Mouse (Mus musculus) liver, embryonic 15.5 days (tissue): ENCODE data around the gene Grk6. TPM values are rescaled to one million over a fixed set of nuclear protein-coding genes. Genes with fewer than 3 reads are reported as not detected.
A peak's percentile ranks its signal among the peaks of the same experiment; 100 is the strongest.

Experiments used
- ATAC-seq: fragments of 200-750 bp; cut with Nextera tagmentation; 2 replicates; pipeline ENCODE4 v1.8.0; 2017; ENCODE audit warnings: moderate number of reproducible peaks, mild to moderate bottlenecking, moderate library complexity; ENCODE audit not compliant: insufficient read depth
- H3K27ac ChIP-seq: fragments of 300-500 bp; sonication (generic); replicated peaks from 2 replicates; pipeline ENCODE4 v1.5.1; 2015; ENCODE audit warnings: mild to moderate bottlenecking, inconsistent platforms
- H3K27me3 ChIP-seq: fragments of 300-500 bp; sonication (generic); 2 replicates; pipeline ENCODE4 v1.6.1; 2015; ENCODE audit warnings: mild to moderate bottlenecking, inconsistent platforms
- H3K36me3 ChIP-seq: fragments of 300-500 bp; sonication (generic); replicated peaks from 2 replicates; pipeline ENCODE4 v1.6.1; 2015; ENCODE audit warnings: moderate library complexity, mild to moderate bottlenecking, inconsistent platforms
- H3K4me1 ChIP-seq: fragments of 300-500 bp; sonication (generic); replicated peaks from 2 replicates; pipeline ENCODE4 v1.6.1; 2015; ENCODE audit warnings: inconsistent platforms
- H3K4me2 ChIP-seq: fragments of 300-500 bp; sonication (generic); 2 replicates; pipeline ENCODE4 v1.6.1; 2015; ENCODE audit warnings: moderate library complexity, mild to moderate bottlenecking, inconsistent platforms
- H3K4me3 ChIP-seq: fragments of 300-500 bp; sonication (generic); replicated peaks from 2 replicates; pipeline ENCODE4 v1.5.1; 2015; ENCODE audit warnings: mild to moderate bottlenecking, inconsistent platforms
- H3K9ac ChIP-seq: fragments of 300-500 bp; sonication (generic); 2 replicates; pipeline ENCODE4 v1.6.1; 2015; ENCODE audit warnings: moderate library complexity, mild to moderate bottlenecking, inconsistent platforms
- H3K9me3 ChIP-seq: fragments of 300-500 bp; sonication (generic); replicated peaks from 2 replicates; pipeline ENCODE4 v1.6.1; 2016; ENCODE audit warnings: inconsistent platforms
- WGBS: fragments of 180-500 bp; shearing (Covaris S2); methylation state at CpG from one replicate; pipeline ENCODE4 v1.1.7; 2015; ENCODE audit warnings: mixed read lengths; ENCODE audit not compliant: insufficient replicate concordance; 5-methylcytosine and 5-hydroxymethylcytosine counted together
- polyA plus RNA-seq: library from polyadenylated mRNA; unstranded; fragments of >200 nt; fragmentation: Nextera tagmentation; extraction: Ambion mirVana; gene quantifications from 2 replicates; pipeline ENCODE4 v1.2.1, GENCODE M21; 2015

Grk6 gene
- polyA plus RNA-seq, 1 experiment from 2014 or later = 24.3 TPM

DNA sequence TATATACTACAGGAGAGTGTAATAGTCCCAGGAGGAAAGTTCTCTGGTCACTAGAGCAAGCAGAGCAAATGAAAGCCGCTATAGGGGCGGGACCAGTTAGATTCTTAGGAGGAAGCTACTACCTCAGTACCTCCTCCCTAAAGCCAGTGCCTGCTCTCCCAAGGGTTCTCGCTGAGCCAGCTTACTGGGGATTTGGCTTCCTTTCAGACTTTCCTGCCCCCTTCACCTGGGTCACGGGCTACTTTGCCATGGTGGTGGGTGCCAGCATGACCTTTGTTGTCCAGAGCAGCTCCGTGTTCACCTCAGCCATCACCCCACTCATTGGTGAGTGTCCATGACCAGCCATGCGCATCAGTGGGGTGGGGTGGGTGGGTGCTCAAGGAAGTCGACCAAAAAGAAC lies 33.0 kb upstream of the Grk6 start:
- Histone ChIP-seq H3K4me1 (peaks cover 13% of the 10 kb centered on the region), H3K27me3 (peaks cover 82% of the 10 kb centered on the region), H3K4me3 (no peak overlapping the region), H3K4me2 (no peak overlapping the region), H3K9ac (no peak overlapping the region), H3K9me3 (no peaks in the 10 kb centered on the region), H3K27ac (no peak overlapping the region), H3K36me3 (no peaks in the 10 kb centered on the region)
- no peak for ATAC-seq
- 49% methylated on average over 7 of the region's 7 CpGs for WGBS

DNA sequence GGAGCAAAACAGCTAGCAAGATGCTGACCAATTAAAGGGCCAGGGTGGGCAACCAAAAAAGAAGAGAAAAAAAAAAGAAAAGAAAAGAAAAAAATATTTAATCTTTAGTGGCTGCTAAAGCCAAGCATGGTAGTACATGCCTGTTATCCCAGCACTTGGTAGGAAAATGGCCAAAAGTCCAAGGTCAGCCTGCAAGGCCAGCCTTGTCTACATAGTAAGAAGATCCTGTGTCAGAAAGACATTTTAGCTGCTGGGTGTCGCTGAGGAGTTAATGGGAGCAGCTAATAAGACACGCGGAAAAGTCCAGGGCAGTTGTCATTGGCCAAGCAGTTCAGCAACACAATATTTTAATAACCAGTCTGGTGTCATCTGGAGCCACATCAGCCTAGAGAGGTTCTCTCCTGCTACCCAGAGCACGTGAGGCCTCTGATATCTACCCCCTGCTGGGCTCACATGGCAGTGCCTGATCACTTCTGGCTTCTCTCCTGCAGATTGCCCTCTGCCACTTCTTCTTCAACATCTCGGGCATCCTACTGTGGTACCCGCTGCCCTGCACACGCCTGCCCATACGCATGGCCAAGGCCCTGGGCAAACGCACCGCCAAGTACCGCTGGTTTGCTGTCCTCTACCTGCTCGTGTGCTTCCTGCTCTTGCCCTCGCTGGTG lies 32.1 kb upstream of the Grk6 start:
- Histone ChIP-seq H3K4me1 (peaks cover 14% of the 10 kb centered on the region), H3K27me3 (peaks cover 79% of the 10 kb centered on the region), H3K9me3 (no peaks in the 10 kb centered on the region), H3K36me3 (no peaks in the 10 kb centered on the region), H3K4me2 (no peak overlapping the region), H3K4me3 (no peak overlapping the region), H3K9ac (no peak overlapping the region), H3K27ac (no peak overlapping the region)
- ATAC-seq = no peak
- WGBS = 58% methylated on average over 13 of the region's 13 CpGs

DNA sequence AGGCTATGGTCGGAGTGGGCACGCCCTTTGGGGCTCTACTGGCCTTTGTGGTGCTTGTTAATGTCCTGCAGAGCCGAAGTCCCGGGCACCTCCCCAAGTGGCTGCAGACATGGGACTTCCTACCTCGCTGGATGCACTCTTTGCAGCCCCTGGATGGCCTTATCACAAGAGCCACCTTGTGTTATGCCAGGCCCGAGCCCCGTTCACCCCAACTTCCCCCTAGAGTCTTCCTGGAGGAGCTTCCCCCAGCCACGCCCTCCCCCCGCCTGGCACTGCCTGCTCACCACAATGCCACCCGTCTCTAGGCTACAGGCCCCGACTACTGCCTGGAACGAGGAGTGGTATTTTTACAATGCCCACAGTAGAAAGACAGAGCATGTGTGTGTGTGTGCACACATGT lies 31.5 kb upstream of the Grk6 start:
- no peak overlapping the region for H3K4me3 ChIP-seq
- no peak overlapping the region for H3K9ac ChIP-seq
- no peak overlapping the region for H3K27ac ChIP-seq
- WGBS = 22% methylated on average over 12 of the region's 12 CpGs
- H3K27me3 ChIP-seq = peaks cover 79% of the 10 kb centered on the region
- ATAC-seq = peak; percentile 26; the same call in 1 of the 2 replicates
- no peak overlapping the region for H3K4me2 ChIP-seq
- H3K9me3 ChIP-seq = no peaks in the 10 kb centered on the region
- H3K36me3 ChIP-seq = no peaks in the 10 kb centered on the region
- H3K4me1 ChIP-seq = peaks cover 19% of the 10 kb centered on the region

DNA sequence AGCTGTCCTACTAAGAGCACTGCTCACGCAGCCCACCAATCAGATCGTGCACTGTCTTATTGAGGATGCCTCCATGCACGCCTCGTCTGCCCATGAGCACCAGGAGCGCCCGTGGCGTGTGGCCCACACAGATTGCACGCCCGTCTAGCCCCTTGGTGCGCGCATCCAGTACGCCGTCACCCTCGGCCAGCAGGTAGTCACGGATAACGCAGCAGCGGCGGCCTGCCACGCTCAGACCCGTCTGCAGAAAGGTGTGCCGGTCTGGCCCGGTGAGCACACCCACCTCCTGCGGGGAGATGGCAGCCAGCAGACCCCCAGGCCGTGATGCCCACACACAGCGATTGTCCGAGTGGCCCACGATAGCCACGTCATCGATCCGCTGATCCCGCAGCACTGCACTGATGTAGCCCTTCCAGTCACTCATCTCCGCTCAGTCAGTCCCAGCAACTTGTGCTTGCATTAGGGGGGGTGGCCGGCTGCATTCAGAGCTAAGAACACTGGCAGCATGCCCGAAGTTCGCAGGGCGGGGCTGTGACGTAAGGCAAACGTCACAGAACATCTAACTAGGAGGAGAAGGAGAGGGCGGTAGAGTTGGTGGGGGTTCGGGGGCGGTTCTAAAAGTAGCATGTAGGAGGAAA lies 30.0 kb upstream of the Grk6 start, which contains the start of gene Pfn3:
Gene Pfn3 (minus strand): TSS at position 490 of the 638 bp plus-strand sequence.
- no peak within 1 kb of the TSS for H3K27ac ChIP-seq
- peaks cover 22% of the 10 kb centered on the region for H3K4me1 ChIP-seq
- peak within 1 kb of the TSS; percentile 44; the same call in 1 of the 2 replicates for H3K4me2 ChIP-seq
- no peaks in the 10 kb centered on the region for H3K9me3 ChIP-seq
- peaks cover 79% of the 10 kb centered on the region for H3K27me3 ChIP-seq
- 14% methylated on average over 41 of the region's 41 CpGs for WGBS
- no peak within 1 kb of the TSS for H3K9ac ChIP-seq
- no peak for ATAC-seq
- 0 out of 2 replicates have a peak within 1 kb of the TSS, but pooled peaks have one; percentile 10 for H3K4me3 ChIP-seq
- H3K36me3 ChIP-seq = no peaks in the 10 kb centered on the region

DNA sequence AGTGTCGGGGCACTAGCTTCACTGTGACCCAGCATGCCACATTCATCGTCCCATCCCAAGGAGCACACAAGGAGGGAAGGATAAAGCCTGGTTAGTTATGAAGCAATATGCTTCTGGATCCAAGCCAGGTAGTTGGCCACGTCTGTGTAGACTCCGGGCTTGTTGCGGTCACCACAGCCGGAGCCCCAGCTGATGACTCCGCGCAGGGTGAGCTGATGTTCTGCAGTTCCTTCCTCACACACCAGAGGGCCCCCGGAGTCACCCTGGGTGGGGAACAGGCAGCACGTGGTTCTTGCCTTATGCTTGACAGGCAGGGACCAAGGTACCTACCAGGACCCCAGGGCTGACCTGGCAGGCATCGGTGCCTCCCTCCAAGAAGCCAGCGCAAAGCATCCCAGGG lies 26.9 kb upstream of the Grk6 start:
- Histone ChIP-seq H3K27me3 (peaks cover 85% of the 10 kb centered on the region), H3K4me2 (no peak overlapping the region)

DNA sequence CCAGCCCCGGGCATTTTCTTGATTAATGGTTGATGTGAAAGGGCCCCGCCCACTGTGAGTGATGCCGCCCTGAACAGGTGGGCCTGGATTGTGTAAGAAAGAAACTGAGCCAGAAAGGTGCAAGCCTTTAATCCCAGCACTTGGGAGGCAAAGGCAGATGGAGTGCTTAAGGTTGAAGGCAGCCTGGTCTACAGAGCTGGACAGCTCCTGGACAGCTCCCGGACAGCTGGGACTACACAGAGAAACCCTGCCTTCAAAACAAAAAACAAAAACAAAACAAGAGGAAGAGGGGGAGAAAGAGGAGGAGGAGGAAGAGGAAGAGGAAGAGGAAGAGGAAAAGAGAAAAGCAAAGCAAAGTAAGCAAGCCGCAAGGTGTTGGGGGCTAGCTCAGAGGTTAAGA lies 25.7 kb upstream of the Grk6 start:
- Histone ChIP-seq H3K9me3 (no peaks in the 10 kb centered on the region), H3K4me1 (peaks cover 31% of the 10 kb centered on the region), H3K9ac (no peak overlapping the region), H3K27me3 (peaks cover 79% of the 10 kb centered on the region), H3K4me2 (no peak overlapping the region), H3K27ac (no peak overlapping the region), H3K4me3 (no peak overlapping the region), H3K36me3 (no peaks in the 10 kb centered on the region)
- 54% methylated on average over 5 of the region's 5 CpGs for WGBS
- ATAC-seq = no peak

More for the DNA sequence above, 26.9 kb upstream of the Grk6 start:
- peaks cover 37% of the 10 kb centered on the region for H3K4me1 ChIP-seq
- 0 out of 2 replicates have a peak, but pooled peaks have one; percentile 56 for ATAC-seq
- WGBS = 9% methylated on average over 12 of the region's 12 CpGs
- H3K4me3 ChIP-seq = no peak overlapping the region
- no peaks in the 10 kb centered on the region for H3K9me3 ChIP-seq
- no peaks in the 10 kb centered on the region for H3K36me3 ChIP-seq
- H3K27ac ChIP-seq = no peak overlapping the region
- H3K9ac ChIP-seq = no peak overlapping the region

DNA sequence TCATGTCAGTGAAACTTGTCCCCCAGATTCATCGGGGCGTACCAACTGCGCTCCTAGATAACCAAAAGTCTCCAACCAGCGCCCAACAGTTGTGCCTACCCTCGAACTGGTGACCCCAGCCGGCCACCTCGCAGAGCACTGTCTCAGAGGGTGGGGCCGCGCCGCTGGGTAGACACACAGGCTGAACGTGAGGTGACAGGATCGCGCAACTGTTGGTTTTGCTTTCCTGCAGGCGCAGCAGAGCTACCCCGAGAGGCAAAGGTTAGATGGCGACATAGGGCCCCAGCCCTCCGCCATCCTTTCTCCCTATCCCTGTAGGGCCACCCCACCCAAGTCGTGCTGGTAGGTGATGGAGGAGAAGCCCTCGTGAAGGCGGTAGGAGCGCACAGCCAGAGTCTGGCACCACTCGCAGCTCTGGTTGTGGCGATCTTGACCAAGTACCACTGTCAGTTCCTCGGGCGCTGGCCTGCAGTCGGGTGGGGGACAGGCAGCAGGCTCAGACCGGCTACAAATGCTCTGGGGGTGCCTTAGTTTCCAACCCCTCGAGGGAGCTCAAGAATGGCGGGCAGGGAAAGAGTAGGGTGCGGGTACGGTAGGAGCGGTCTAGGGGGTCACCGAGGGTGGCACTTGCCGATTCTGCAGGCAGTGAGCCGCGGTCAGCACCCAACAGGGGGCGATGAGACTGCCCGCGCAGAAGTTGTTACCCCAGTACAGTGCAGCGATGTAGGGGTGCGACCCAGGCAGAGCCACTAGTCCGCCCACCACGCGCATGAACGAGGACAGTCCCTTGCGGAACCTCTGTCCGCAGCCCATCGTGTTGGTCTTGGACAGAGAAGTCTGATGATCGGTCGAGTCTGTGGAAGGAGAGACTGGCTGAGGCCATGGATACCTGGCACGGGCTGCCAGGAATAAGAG lies 24.6 kb upstream of the Grk6 start:
- Histone ChIP-seq H3K9me3 (no peaks in the 10 kb centered on the region), H3K4me2 (peak overlapping the region; percentile 7; the same call in 1 of the 2 replicates), H3K4me1 (peaks cover 29% of the 10 kb centered on the region), H3K27me3 (peaks cover 67% of the 10 kb centered on the region), H3K27ac (no peak overlapping the region), H3K4me3 (no peak overlapping the region), H3K36me3 (no peaks in the 10 kb centered on the region), H3K9ac (no peak overlapping the region)
- 24% methylated on average over 51 of the region's 51 CpGs for WGBS
- peak; percentile 52; the same call in 1 of the 2 replicates for ATAC-seq

DNA sequence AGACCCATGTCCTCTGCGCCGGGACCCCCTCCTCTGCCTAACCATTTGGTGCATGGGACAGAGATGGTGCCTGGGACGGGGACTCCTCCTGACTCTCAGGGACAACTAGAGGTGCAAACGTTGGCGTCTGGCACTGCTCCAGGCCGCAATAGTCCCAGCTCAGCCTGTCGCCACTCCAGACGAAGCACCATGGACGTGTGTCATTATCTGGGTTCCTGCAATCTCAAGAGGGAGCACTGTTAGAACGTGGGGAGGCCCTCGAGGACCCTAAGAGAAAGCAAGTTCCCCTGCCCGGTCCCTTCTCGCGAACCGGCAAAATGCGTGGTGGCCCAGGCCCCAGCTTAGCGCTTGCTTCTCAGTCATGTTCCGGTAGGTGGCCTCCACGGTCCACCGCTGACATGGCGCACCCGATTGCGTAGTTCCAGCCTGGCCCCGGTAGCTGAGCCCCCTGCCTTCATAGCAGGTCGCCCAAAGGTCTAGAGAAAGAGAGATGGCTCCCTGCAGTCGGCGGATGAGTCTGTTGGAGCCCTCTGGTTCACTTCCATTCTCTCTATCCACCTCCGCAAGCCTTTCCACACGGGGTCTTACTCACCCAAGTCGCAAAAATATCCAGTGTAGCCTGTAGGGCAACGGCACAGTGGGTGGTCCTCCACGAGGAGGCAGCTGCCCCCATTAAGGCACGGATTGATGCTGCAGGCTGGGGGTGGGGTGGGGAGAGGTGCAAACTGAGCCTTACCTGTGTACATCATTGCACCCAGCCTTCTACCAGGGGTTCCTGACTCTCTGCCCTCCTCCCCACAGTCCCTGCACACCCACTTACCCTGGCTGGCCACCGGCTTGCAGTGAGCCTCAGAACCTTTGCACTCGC lies 23.7 kb upstream of the Grk6 start:
- Histone ChIP-seq H3K36me3 (no peaks in the 10 kb centered on the region), H3K27ac (no peak overlapping the region), H3K9ac (no peak overlapping the region), H3K27me3 (peaks cover 64% of the 10 kb centered on the region), H3K9me3 (no peaks in the 10 kb centered on the region), H3K4me2 (peak overlapping the region; percentile 32; the same call in 1 of the 2 replicates), H3K4me1 (peaks cover 29% of the 10 kb centered on the region), H3K4me3 (no peak overlapping the region)
- 11% methylated on average over 35 of the region's 35 CpGs for WGBS
- no peak for ATAC-seq

DNA sequence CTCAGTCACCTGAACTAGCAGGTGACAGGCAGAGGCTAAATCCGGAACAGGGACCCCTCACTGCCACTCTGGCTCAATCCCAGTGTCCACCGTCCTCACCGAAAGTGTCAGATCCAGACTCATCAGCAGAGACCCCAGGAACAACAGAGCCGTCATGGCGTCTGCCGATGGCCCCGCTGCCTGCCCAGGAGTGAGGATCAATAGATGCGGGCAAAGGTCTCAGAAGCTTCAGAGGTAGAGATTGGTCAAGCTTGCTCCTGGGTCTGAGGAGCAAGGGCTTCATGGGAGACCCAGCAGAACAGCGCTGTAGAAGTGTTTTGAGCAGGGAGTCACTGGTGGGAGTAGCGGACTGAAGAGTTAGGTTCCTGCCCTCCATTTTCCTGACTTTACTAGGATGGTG lies 18.3 kb upstream of the Grk6 start, which contains the start of gene F12:
Gene F12 (minus strand): TSS at position 181 of the 400 bp plus-strand sequence.
- Histone ChIP-seq H3K36me3 (no peaks in the 10 kb centered on the region), H3K9me3 (no peaks in the 10 kb centered on the region), H3K27me3 (peaks cover 19% of the 10 kb centered on the region), H3K27ac (0 out of 2 replicates have a peak within 1 kb of the TSS, but pooled peaks have one; percentile 6), H3K4me2 (peak within 1 kb of the TSS; percentile 39), H3K4me1 (peaks cover 29% of the 10 kb centered on the region), H3K4me3 (peak within 1 kb of the TSS; percentile 36), H3K9ac (0 out of 2 replicates have a peak within 1 kb of the TSS, but pooled peaks have one; percentile 15)
- ATAC-seq = no peak
- WGBS = 73% methylated on average over 10 of the region's 10 CpGs

DNA sequence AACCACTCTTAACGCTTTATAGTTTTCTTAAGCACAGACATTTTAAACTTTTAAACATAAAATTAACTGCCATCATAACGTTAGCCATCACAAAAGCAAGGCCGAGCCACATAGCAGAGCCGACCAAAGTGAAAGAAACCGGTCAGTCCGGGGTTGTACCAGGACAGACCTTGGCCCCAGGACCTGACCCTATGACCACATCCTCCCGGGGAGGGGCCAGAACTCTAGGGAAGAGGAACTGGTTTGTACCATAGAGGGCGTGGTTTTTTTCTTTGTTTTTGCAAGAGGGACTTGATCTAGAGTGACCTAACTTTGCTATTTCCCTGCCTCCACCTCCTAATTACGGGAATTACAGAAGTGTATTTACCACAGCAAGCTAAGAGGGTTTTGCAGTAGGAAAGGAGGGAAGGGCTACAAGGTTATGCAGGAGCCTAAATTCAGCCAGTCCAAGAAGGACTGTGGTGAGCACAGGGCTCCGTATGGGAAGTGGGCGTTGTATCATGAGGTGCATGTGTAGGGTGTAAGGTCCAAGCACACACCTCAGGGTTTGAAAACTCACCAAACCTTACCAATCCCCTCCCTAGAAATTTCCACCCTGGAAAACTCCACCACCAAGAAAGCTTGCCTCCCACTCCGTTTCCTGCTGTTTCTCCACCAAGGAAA lies 15.5 kb upstream of the Grk6 start:
- Histone ChIP-seq H3K27ac (peak overlapping the region; percentile 45; the same call in 1 of the 2 replicates), H3K4me1 (peaks cover 29% of the 10 kb centered on the region), H3K4me3 (no peak overlapping the region), H3K36me3 (no peaks in the 10 kb centered on the region), H3K9ac (no peak overlapping the region), H3K9me3 (no peaks in the 10 kb centered on the region), H3K27me3 (no peaks in the 10 kb centered on the region; the same call in 1 of the 2 replicates), H3K4me2 (peak overlapping the region; percentile 37)
- 32% methylated on average over 12 of the region's 12 CpGs for WGBS
- peak; percentile 68 for ATAC-seq
